Mouse (Mus musculus): ENCODE measurements around the gene Glrx5. TPM values are rescaled to one million over a fixed set of nuclear protein-coding genes. Genes with fewer than 3 reads are reported as not detected.

Glrx5 gene
- polyA plus RNA-seq, 1 experiment, result 13.8 TPM

- peak overlapping the region; percentile 43; the same call in 1 of the 2 replicates for H3K27ac ChIP-seq (ENCODE audit: control insufficient read depth, insufficient read depth, low read depth, low read length)
- H3K4me1 ChIP-seq (ENCODE audit: control insufficient read depth, insufficient read depth, low read length), result peaks cover 2% of the 10 kb centered on the region
- no peaks in the 10 kb centered on the region for H3K36me3 ChIP-seq (ENCODE audit: control insufficient read depth, insufficient read depth, low read length)
- TF ChIP-seq CTCF (IDR thresholded peaks at IDR 0.05; ENCODE audit: control insufficient read depth, insufficient read depth, insufficient replicate concordance, low read depth, low read length) (no peak), POLR2A (IDR thresholded peaks at IDR 0.05; ENCODE audit: control insufficient read depth, low read depth, low read length) (no peak)
- H3K27me3 ChIP-seq (ENCODE audit: control insufficient read depth, insufficient read depth, low read length), result no peaks in the 10 kb centered on the region
- peak overlapping the region; percentile 85 for H3K4me3 ChIP-seq (ENCODE audit: control insufficient read depth, low read depth, low read length)
These were observed 15.9 kb downstream of the Glrx5 start for GRCm38 (mm10) chr12:105048301-105048863.

DNA sequence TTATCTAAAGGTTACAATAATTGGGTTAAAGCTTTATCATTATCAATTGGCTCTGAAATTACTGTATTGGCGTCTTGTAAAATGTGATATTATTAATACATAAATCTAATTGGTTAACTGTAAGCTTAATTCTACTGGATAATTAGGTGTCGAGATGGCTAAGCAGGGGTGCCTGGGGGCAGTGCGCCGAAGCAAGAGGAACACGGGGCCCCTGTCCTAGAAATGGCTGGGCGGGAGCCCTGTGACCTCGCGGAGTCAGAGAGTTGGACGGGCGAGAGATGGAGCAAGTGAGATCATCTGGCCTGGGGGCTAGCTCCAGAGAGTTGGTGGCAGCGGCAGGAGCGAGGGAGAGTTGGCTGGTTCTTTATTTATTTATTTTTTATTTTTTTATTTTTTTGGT lies 17.3 kb downstream of the Glrx5 start:
- Histone ChIP-seq H3K27ac (ENCODE audit: control insufficient read depth, insufficient read depth, low read depth, low read length) (no peak overlapping the region), H3K36me3 (ENCODE audit: control insufficient read depth, insufficient read depth, low read length) (no peaks in the 10 kb centered on the region), H3K4me3 (ENCODE audit: control insufficient read depth, low read depth, low read length) (peak overlapping the region; percentile 75), H3K4me1 (ENCODE audit: control insufficient read depth, insufficient read depth, low read length) (peaks cover 4% of the 10 kb centered on the region), H3K27me3 (ENCODE audit: control insufficient read depth, insufficient read depth, low read length) (no peaks in the 10 kb centered on the region)
- TF ChIP-seq POLR2A (IDR thresholded peaks at IDR 0.05; ENCODE audit: control insufficient read depth, low read depth, low read length), result no peak
- no peak for TF ChIP-seq CTCF (IDR thresholded peaks at IDR 0.05; ENCODE audit: control insufficient read depth, insufficient read depth, insufficient replicate concordance, low read depth, low read length)

DNA sequence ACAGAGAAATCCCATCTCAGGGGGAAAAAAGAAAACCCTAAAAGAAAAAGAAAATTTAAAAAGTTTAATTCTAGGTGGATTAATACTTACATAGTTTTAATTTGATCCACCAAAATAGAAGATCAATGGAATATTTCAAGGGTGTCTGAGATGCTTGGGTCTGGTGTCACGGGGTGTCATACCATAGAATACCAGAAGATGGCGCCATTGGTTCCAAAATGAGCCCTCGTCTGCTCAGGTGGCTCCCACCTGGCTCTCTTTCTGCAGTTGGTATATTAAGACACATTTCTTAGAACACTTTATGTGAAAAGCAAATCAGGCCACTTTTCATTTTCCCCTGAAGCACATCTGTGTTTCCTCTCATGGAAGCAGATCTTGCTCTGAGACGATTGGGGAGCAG lies 18.4 kb downstream of the Glrx5 start:
- Histone ChIP-seq H3K27ac (ENCODE audit: control insufficient read depth, insufficient read depth, low read depth, low read length) (no peak overlapping the region), H3K36me3 (ENCODE audit: control insufficient read depth, insufficient read depth, low read length) (no peaks in the 10 kb centered on the region), H3K27me3 (ENCODE audit: control insufficient read depth, insufficient read depth, low read length) (no peaks in the 10 kb centered on the region), H3K4me1 (ENCODE audit: control insufficient read depth, insufficient read depth, low read length) (peaks cover 4% of the 10 kb centered on the region), H3K4me3 (ENCODE audit: control insufficient read depth, low read depth, low read length) (no peak overlapping the region)
- TF ChIP-seq POLR2A (IDR thresholded peaks at IDR 0.05; ENCODE audit: control insufficient read depth, low read depth, low read length) (no peak), CTCF (IDR thresholded peaks at IDR 0.05; ENCODE audit: control insufficient read depth, insufficient read depth, insufficient replicate concordance, low read depth, low read length) (peak; percentile 77; the same call in 1 of the 2 replicates)

GRCm38 (mm10) chr12:105054041-105054440 lies 21.6 kb downstream of the Glrx5 start:
- Histone ChIP-seq H3K27ac (ENCODE audit: control insufficient read depth, insufficient read depth, low read depth, low read length) (no peak overlapping the region), H3K27me3 (ENCODE audit: control insufficient read depth, insufficient read depth, low read length) (no peaks in the 10 kb centered on the region), H3K36me3 (ENCODE audit: control insufficient read depth, insufficient read depth, low read length) (no peaks in the 10 kb centered on the region), H3K4me1 (ENCODE audit: control insufficient read depth, insufficient read depth, low read length) (peaks cover 4% of the 10 kb centered on the region), H3K4me3 (ENCODE audit: control insufficient read depth, low read depth, low read length) (peak overlapping the region; percentile 73)
- TF ChIP-seq POLR2A (IDR thresholded peaks at IDR 0.05; ENCODE audit: control insufficient read depth, low read depth, low read length) (no peak), CTCF (IDR thresholded peaks at IDR 0.05; ENCODE audit: control insufficient read depth, insufficient read depth, insufficient replicate concordance, low read depth, low read length) (no peak)

- TF ChIP-seq POLR2A (IDR thresholded peaks at IDR 0.05; ENCODE audit: control insufficient read depth, low read depth, low read length) (no peak), CTCF (IDR thresholded peaks at IDR 0.05; ENCODE audit: control insufficient read depth, insufficient read depth, insufficient replicate concordance, low read depth, low read length) (no peak)
- H3K27ac ChIP-seq (ENCODE audit: control insufficient read depth, insufficient read depth, low read depth, low read length), result no peak overlapping the region
- H3K27me3 ChIP-seq (ENCODE audit: control insufficient read depth, insufficient read depth, low read length), result no peaks in the 10 kb centered on the region
These were observed 22.8 kb downstream of the Glrx5 start for GRCm38 (mm10) chr12:105055308-105055707.

DNA sequence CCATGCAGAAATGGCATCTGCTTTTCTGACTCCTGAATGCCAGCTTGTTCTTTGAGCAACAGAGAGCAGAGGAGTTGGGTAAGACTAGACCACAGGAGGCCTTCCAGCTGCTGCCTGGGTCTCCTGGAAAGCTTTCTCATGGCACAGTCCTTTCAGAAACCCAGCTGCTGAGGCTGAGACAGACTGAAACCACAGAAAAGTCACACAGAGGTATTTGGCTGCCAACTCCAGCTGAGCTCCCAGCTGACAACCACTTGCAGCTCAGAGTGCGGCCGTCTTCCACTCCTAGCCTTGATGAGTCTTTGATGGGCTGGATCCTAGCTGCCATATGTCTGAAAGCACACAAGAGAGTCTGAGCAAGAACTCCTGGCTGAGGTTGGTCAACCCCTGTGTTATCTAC lies 27.5 kb downstream of the Glrx5 start:
- no peak for TF ChIP-seq POLR2A (IDR thresholded peaks at IDR 0.05; ENCODE audit: control insufficient read depth, low read depth, low read length)
- no peak for TF ChIP-seq CTCF (IDR thresholded peaks at IDR 0.05; ENCODE audit: control insufficient read depth, insufficient read depth, insufficient replicate concordance, low read depth, low read length)
- Histone ChIP-seq H3K36me3 (ENCODE audit: control insufficient read depth, insufficient read depth, low read length) (no peaks in the 10 kb centered on the region), H3K27me3 (ENCODE audit: control insufficient read depth, insufficient read depth, low read length) (no peaks in the 10 kb centered on the region), H3K27ac (ENCODE audit: control insufficient read depth, insufficient read depth, low read depth, low read length) (no peak overlapping the region), H3K4me1 (ENCODE audit: control insufficient read depth, insufficient read depth, low read length) (peaks cover 10% of the 10 kb centered on the region), H3K4me3 (ENCODE audit: control insufficient read depth, low read depth, low read length) (no peak overlapping the region)

More at GRCm38 (mm10) chr12:105055308-105055707, 22.8 kb downstream of the Glrx5 start:
- no peaks in the 10 kb centered on the region for H3K36me3 ChIP-seq (ENCODE audit: control insufficient read depth, insufficient read depth, low read length)
- H3K4me1 ChIP-seq (ENCODE audit: control insufficient read depth, insufficient read depth, low read length), result peaks cover 4% of the 10 kb centered on the region
- no peak overlapping the region for H3K4me3 ChIP-seq (ENCODE audit: control insufficient read depth, low read depth, low read length)

DNA sequence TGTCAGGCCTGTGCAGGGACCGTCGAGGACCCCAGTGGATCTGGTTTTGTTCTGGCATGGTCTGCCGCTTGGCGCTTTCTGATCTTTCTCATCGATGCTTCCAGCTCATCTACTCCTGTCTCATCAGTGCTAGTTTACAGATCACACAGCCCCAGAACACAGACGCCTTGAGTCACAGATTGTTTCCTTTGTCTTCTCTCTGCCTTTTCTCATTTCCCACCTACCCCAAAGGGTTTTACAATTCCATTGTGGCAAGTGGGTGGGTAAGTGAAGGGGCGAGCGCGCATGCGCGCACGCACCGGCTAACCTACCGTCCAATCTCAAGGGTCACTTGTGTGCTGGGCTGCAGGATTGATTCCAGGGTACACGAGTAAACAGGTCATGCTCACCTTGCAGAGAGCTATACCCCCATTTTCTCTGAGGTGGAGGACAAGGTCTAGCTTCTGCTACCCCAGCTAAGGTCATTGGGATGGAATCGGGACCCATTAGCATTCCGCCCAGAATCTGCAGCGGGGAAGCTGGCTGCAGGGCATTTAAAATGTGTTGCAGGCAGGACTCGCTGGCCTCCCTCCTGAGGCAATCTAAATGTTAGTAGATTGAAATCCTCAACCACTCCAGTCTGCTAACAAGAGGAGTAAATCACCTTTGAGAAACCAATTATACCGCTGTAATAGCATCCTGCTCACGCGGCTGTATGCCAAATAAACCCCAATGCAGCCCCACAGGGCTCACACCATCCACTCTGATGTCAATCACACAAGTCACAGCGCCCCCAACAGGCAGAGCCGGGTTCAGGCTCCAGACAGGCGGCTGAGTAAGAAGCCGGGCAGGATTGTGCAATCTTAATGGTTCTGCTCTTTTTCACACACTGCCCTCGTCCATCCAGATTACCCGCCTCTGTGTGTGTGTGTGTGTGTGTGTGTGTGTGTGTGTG lies 31.0 kb downstream of the Glrx5 start:
- Histone ChIP-seq H3K4me1 (ENCODE audit: control insufficient read depth, insufficient read depth, low read length) (peaks cover 10% of the 10 kb centered on the region), H3K27ac (ENCODE audit: control insufficient read depth, insufficient read depth, low read depth, low read length) (no peak overlapping the region), H3K4me3 (ENCODE audit: control insufficient read depth, low read depth, low read length) (peak overlapping the region; percentile 47), H3K27me3 (ENCODE audit: control insufficient read depth, insufficient read depth, low read length) (no peaks in the 10 kb centered on the region), H3K36me3 (ENCODE audit: control insufficient read depth, insufficient read depth, low read length) (no peaks in the 10 kb centered on the region)
- no peak for TF ChIP-seq CTCF (IDR thresholded peaks at IDR 0.05; ENCODE audit: control insufficient read depth, insufficient read depth, insufficient replicate concordance, low read depth, low read length)
- TF ChIP-seq POLR2A (IDR thresholded peaks at IDR 0.05; ENCODE audit: control insufficient read depth, low read depth, low read length), result no peak

All from testis, adult 2 months (tissue).